Mouse (Mus musculus): Measurements from ENCODE around the gene Fn3krp. TPM values are rescaled to one million over a fixed set of nuclear protein-coding genes. Genes with fewer than 3 reads are reported as not detected.

Gene Fn3krp
- polyA plus RNA-seq, 1 experiment, result 7.4 TPM

DNA sequence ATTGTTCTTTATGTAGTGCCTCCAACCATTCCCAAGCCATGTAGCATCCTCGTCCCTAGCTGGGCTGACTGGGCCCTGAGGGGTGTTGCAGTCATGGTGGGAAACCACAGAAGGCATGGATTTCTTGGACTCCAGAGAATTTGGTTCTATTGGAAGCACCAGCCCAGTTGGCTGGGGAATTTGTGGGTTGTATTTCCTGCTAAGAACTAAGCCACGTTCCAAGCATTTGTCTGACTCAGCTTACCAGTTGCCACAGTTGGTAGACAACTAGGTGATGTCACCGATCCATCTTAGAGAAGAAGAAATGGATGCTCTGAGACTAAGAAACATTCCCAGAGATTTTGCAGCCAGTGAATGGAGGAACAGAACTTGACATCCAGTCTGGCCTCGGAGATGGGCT lies 20.5 kb downstream of the Fn3krp start:
- 84% methylated on average over 4 of the region's 4 CpGs for WGBS
- no peaks in the 10 kb centered on the region for H3K36me3 ChIP-seq (ENCODE audit: control insufficient read depth, insufficient read depth, low read length)

DNA sequence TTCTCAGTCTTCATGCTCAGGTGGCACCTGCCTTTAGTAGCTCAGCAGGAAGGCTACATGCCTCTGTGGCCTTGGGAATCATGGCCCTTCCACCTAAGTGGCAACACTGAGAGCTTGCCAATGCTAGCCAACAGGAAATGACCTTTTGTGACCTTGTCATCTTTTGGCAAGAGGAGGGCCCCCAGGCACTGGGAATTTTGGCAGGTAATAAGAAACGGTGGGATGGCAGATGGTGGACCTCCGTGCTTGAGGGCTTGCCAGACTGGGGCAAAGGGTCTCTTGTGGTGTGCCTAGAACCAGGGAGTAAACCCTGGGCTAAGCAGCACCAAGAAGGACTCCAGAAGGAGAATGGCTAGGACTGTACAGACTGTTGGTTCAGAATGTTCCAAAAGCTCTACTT lies 20.9 kb downstream of the Fn3krp start:
- TF ChIP-seq POLR2A (IDR thresholded peaks at IDR 0.05; ENCODE audit: low read depth, low read length) (no peak), CTCF (IDR thresholded peaks at IDR 0.05; ENCODE audit: extremely low read depth, insufficient read depth, insufficient read length, insufficient replicate concordance) (no peak)
- no peak overlapping the region for H3K27ac ChIP-seq (ENCODE audit: insufficient read depth, low read length)
- WGBS, result 69% methylated on average over 2 of the region's 2 CpGs
- no peak overlapping the region for H3K4me3 ChIP-seq (ENCODE audit: extremely low read depth, insufficient read depth, insufficient read length)
- no peak for DNase-seq (ENCODE audit: low read depth in 1 of 2, low spot score in 2 of 2)
- no peaks in the 10 kb centered on the region for H3K4me1 ChIP-seq (ENCODE audit: control insufficient read depth, insufficient read depth, insufficient read length)
- H3K36me3 ChIP-seq (ENCODE audit: control insufficient read depth, insufficient read depth, low read length), result no peaks in the 10 kb centered on the region
- H3K27me3 ChIP-seq (ENCODE audit: control insufficient read depth, insufficient read depth, low read length), result no peaks in the 10 kb centered on the region

More for the DNA sequence above, 20.5 kb downstream of the Fn3krp start:
- no peak for DNase-seq (ENCODE audit: low read depth in 1 of 2, low spot score in 2 of 2)
- H3K4me1 ChIP-seq (ENCODE audit: control insufficient read depth, insufficient read depth, insufficient read length), result no peaks in the 10 kb centered on the region
- H3K4me3 ChIP-seq (ENCODE audit: extremely low read depth, insufficient read depth, insufficient read length), result no peak overlapping the region
- H3K27me3 ChIP-seq (ENCODE audit: control insufficient read depth, insufficient read depth, low read length), result no peaks in the 10 kb centered on the region
- no peak overlapping the region for H3K27ac ChIP-seq (ENCODE audit: insufficient read depth, low read length)
- no peak for TF ChIP-seq CTCF (IDR thresholded peaks at IDR 0.05; ENCODE audit: extremely low read depth, insufficient read depth, insufficient read length, insufficient replicate concordance)
- no peak for TF ChIP-seq POLR2A (IDR thresholded peaks at IDR 0.05; ENCODE audit: low read depth, low read length)

- Histone ChIP-seq H3K27me3 (ENCODE audit: control insufficient read depth, insufficient read depth, low read length) (no peaks in the 10 kb centered on the region), H3K4me1 (ENCODE audit: control insufficient read depth, insufficient read depth, insufficient read length) (no peaks in the 10 kb centered on the region; the same call in 1 of the 2 replicates), H3K4me3 (ENCODE audit: extremely low read depth, insufficient read depth, insufficient read length) (peak overlapping the region; percentile 93), H3K36me3 (ENCODE audit: control insufficient read depth, insufficient read depth, low read length) (peaks cover 3% of the 10 kb centered on the region), H3K27ac (ENCODE audit: insufficient read depth, low read length) (no peak overlapping the region)
- WGBS, result 42% methylated on average over 9 of the region's 9 CpGs
- TF ChIP-seq CTCF (IDR thresholded peaks at IDR 0.05; ENCODE audit: extremely low read depth, insufficient read depth, insufficient read length, insufficient replicate concordance) (no peak), POLR2A (IDR thresholded peaks at IDR 0.05; ENCODE audit: low read depth, low read length) (no peak)
- no peak for DNase-seq (ENCODE audit: low read depth in 1 of 2, low spot score in 2 of 2)
Measured at GRCm38 (mm10) chr11:121451216-121451726, 30.1 kb downstream of the Fn3krp start.

- WGBS, result 1% methylated on average over 56 of the region's 58 CpGs
- H3K27ac ChIP-seq (ENCODE audit: insufficient read depth, low read length), result peak within 1 kb of the TSS; percentile 52; the same call in 1 of the 2 replicates
- H3K4me1 ChIP-seq (ENCODE audit: control insufficient read depth, insufficient read depth, insufficient read length), result no peaks in the 10 kb centered on the region; the same call in 1 of the 2 replicates
- no peaks in the 10 kb centered on the region for H3K27me3 ChIP-seq (ENCODE audit: control insufficient read depth, insufficient read depth, low read length)
- H3K4me3 ChIP-seq (ENCODE audit: extremely low read depth, insufficient read depth, insufficient read length), result peak within 1 kb of the TSS; percentile 93
- DNase-seq (ENCODE audit: low read depth in 1 of 2, low spot score in 2 of 2), result peak; percentile 75 to 88
- peaks cover 3% of the 10 kb centered on the region for H3K36me3 ChIP-seq (ENCODE audit: control insufficient read depth, insufficient read depth, low read length)
- TF ChIP-seq CTCF (IDR thresholded peaks at IDR 0.05; ENCODE audit: extremely low read depth, insufficient read depth, insufficient read length, insufficient replicate concordance), result no peak
- no peak; the same call in 1 of the 2 replicates for TF ChIP-seq POLR2A (IDR thresholded peaks at IDR 0.05; ENCODE audit: low read depth, low read length)
Measured at GRCm38 (mm10) chr11:121451753-121452635, 30.8 kb downstream of the Fn3krp start, which contains the start of gene Tbcd. TSS of gene Tbcd (plus strand) at chr11:121451949.

DNA sequence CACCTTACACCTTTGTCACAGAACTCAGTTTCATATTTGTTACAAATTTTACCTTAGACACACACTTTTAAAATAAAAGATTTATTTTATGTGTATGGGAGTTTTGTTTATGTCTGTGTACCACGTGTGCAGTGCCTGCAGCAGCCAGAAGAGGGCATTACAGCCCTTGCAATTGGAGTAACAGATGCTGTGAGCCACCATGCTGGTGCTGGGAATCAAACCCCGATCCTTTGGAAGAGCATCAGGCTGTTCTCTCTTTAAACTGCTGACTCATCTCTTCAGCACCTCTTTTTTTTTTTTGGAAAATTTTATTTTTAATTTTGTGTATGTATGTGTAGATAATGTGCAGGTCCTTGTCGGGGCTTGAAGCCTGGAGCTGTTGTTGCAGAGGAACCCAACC lies 36.7 kb downstream of the Fn3krp start:
- DNase-seq (ENCODE audit: low read depth in 1 of 2, low spot score in 2 of 2), result no peak
- H3K27me3 ChIP-seq (ENCODE audit: control insufficient read depth, insufficient read depth, low read length), result no peaks in the 10 kb centered on the region
- no peaks in the 10 kb centered on the region for H3K4me1 ChIP-seq (ENCODE audit: control insufficient read depth, insufficient read depth, insufficient read length)
- TF ChIP-seq POLR2A (IDR thresholded peaks at IDR 0.05; ENCODE audit: low read depth, low read length), result no peak
- no peak for TF ChIP-seq CTCF (IDR thresholded peaks at IDR 0.05; ENCODE audit: extremely low read depth, insufficient read depth, insufficient read length, insufficient replicate concordance)
- WGBS, result 96% methylated on average over 3 of the region's 3 CpGs
- H3K4me3 ChIP-seq (ENCODE audit: extremely low read depth, insufficient read depth, insufficient read length), result no peak overlapping the region
- H3K27ac ChIP-seq (ENCODE audit: insufficient read depth, low read length), result no peak overlapping the region
- peaks cover 22% of the 10 kb centered on the region for H3K36me3 ChIP-seq (ENCODE audit: control insufficient read depth, insufficient read depth, low read length)

GRCm38 (mm10) chr11:121467408-121467807 lies 46.2 kb downstream of the Fn3krp start:
- Histone ChIP-seq H3K27ac (ENCODE audit: insufficient read depth, low read length) (no peak overlapping the region), H3K4me3 (ENCODE audit: extremely low read depth, insufficient read depth, insufficient read length) (no peak overlapping the region), H3K27me3 (ENCODE audit: control insufficient read depth, insufficient read depth, low read length) (no peaks in the 10 kb centered on the region), H3K4me1 (ENCODE audit: control insufficient read depth, insufficient read depth, insufficient read length) (no peaks in the 10 kb centered on the region), H3K36me3 (ENCODE audit: control insufficient read depth, insufficient read depth, low read length) (peaks cover 14% of the 10 kb centered on the region)
- no peak for DNase-seq (ENCODE audit: low read depth in 1 of 2, low spot score in 2 of 2)
- 97% methylated on average over 6 of the region's 6 CpGs for WGBS
- TF ChIP-seq CTCF (IDR thresholded peaks at IDR 0.05; ENCODE audit: extremely low read depth, insufficient read depth, insufficient read length, insufficient replicate concordance), result no peak
- TF ChIP-seq POLR2A (IDR thresholded peaks at IDR 0.05; ENCODE audit: low read depth, low read length), result no peak

Measured in spleen, adult 2 months (tissue).